Mouse (Mus musculus) G1E (cell line): ENCODE data around the gene 4930452B06Rik. TPM values are rescaled to one million over a fixed set of nuclear protein-coding genes. Genes with fewer than 3 reads are reported as not detected.

ENCODE experiments used
- ATAC-seq: 2 replicates; pipeline ENCODE4 v1.8.0; 2016; ENCODE audit warnings: mild to moderate bottlenecking; ENCODE audit not compliant: insufficient number of reproducible peaks, poor library complexity, low FRiP score, severe bottlenecking; ENCODE audit errors: extremely low read depth
- DNase-seq: peaks from one replicate; pipeline ENCODE4 v3.0.0; 2012; ENCODE audit warnings: low spot score
- H3K27me3 ChIP-seq: 2 replicates; pipeline ENCODE4 v1.6.1; 2012; ENCODE audit warnings: mild to moderate bottlenecking, low read length, inconsistent platforms; ENCODE audit not compliant: insufficient read depth
- H3K36me3 ChIP-seq: replicated peaks from 2 replicates; pipeline ENCODE3; 2012; ENCODE audit warnings: mild to moderate bottlenecking, inconsistent platforms
- H3K4me1 ChIP-seq: 2 replicates; pipeline ENCODE4 v1.6.1; 2012; ENCODE audit warnings: low read depth, low read length, inconsistent platforms, mixed read lengths; ENCODE audit not compliant: insufficient read depth
- H3K4me3 ChIP-seq: 2 replicates; pipeline ENCODE4 v1.5.1; 2012; ENCODE audit warnings: low read depth, mild to moderate bottlenecking, inconsistent platforms, low read length, moderate library complexity, mixed read lengths
- H3K9me3 ChIP-seq: replicated peaks from 2 replicates; pipeline ENCODE4 v1.6.1; 2012; ENCODE audit warnings: inconsistent platforms
- CTCF ChIP-seq: IDR thresholded peaks from 2 replicates; pipeline ENCODE4 v1.5.1; 2012; ENCODE audit warnings: low read depth, low read length, inconsistent platforms, mixed read lengths
- GATA1 ChIP-seq: IDR thresholded peaks from 2 replicates; pipeline ENCODE4 v1.6.1; 2012; ENCODE audit warnings: borderline replicate concordance, low read length, inconsistent platforms, mixed read lengths
- GATA2 ChIP-seq: IDR thresholded peaks from 2 replicates; pipeline ENCODE4 v1.6.1; 2012; ENCODE audit warnings: low read depth, low read length, inconsistent platforms, borderline replicate concordance
- POLR2AphosphoS5 ChIP-seq: IDR thresholded peaks from 2 replicates; pipeline ENCODE4 v1.6.1; 2012; ENCODE audit warnings: low read depth, low read length, inconsistent platforms; ENCODE audit not compliant: insufficient replicate concordance
- TAL1 ChIP-seq: conservative IDR thresholded peaks from 2 replicates; pipeline ENCODE4 v1.6.1; 2012; ENCODE audit warnings: low read depth, low read length, inconsistent platforms, mixed read lengths
- polyA plus RNA-seq: library from polyadenylated mRNA; stranded (reverse); fragments of >175 nt; gene quantifications from 2 replicates; pipeline ENCODE4 v1.2.3, GENCODE M21; 2012
- total RNA-seq, 2 experiments: library from RNA; stranded (forward) in 1 of 2; stranded (reverse) in 1 of 2; fragments of 200-1000 nt in 1 of 2; fragments of >200 nt in 1 of 2; fragmentation: Nextera tagmentation in 1 of 2; gene quantifications; 2 replicates each; pipeline ENCODE4 v1.2.3; 2014 to 2017

4930452B06Rik gene
- total and polyA plus RNA-seq, 3 experiments, result 0.11 TPM; not detected in 2

DNA sequence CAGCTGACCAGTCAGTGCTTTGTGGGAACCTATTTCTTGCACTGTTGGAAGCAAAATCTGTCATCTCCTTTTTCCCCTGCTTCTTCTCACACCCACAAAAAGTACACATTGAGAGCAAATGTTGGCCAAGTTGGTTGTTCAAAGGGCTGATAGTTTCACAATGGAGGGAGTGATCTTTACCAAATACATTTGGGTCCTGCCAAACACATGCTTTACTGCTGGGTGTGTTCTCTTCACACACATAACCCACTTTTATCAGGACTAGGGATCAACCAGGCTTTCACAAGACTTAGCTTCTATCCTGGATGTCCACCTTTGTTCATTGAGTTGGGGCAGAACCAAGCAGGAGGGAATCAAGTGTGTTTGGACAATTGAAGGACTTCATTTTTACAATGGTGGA lies 267.5 kb downstream of the 4930452B06Rik start:
- TF ChIP-seq POLR2AphosphoS5, result no peak
- no peak for TF ChIP-seq TAL1
- no peak for TF ChIP-seq GATA2
- TF ChIP-seq GATA1, result no peak
- no peak for TF ChIP-seq CTCF
- ATAC-seq (no peak), DNase-seq (no peak)
- Histone ChIP-seq H3K9me3 (no peaks in the 10 kb centered on the region), H3K36me3 (no peaks in the 10 kb centered on the region), H3K27me3 (no peaks in the 10 kb centered on the region), H3K4me1 (no peaks in the 10 kb centered on the region), H3K4me3 (no peak overlapping the region)

DNA sequence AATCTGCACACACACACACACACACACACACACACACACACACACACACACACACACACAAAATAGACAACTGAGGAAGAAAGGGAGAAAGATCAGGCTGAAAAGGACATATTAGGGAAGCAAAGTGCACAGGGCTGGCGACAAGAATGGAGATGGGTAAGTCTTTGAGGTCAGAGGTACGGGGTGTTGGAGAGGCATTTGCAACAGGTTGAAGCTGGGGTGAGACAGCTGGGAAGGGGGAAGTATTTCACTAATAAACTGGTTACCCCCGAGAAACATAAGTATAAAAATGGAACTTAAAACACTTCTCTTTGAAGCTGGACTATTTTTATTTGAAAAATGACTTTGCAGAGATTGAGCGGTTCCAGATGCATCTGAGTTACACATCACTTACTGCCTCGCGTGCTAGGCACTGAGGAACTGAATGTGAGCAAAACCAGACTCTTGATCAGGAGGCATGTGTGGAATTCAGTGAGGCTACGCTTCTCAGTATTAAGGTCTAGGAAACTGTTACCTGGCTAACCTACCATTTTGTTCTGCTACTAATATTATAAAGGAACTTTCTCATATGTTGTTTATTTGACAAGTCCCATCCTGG lies 270.3 kb downstream of the 4930452B06Rik start:
- H3K36me3 ChIP-seq, result no peaks in the 10 kb centered on the region
- no peak for DNase-seq
- no peak overlapping the region for H3K4me3 ChIP-seq
- ATAC-seq, result no peak
- TF ChIP-seq TAL1 (no peak), GATA1 (no peak), POLR2AphosphoS5 (no peak), GATA2 (no peak), CTCF (no peak)
- H3K4me1 ChIP-seq, result no peaks in the 10 kb centered on the region
- H3K27me3 ChIP-seq, result no peaks in the 10 kb centered on the region
- no peaks in the 10 kb centered on the region for H3K9me3 ChIP-seq

- ATAC-seq (no peak), DNase-seq (no peak)
- Histone ChIP-seq H3K4me3 (no peak overlapping the region), H3K4me1 (no peaks in the 10 kb centered on the region), H3K27me3 (no peaks in the 10 kb centered on the region), H3K36me3 (no peaks in the 10 kb centered on the region), H3K9me3 (no peaks in the 10 kb centered on the region)
- TF ChIP-seq CTCF, result no peak
- TF ChIP-seq POLR2AphosphoS5, result no peak
- no peak for TF ChIP-seq TAL1
- TF ChIP-seq GATA1, result no peak
- TF ChIP-seq GATA2, result no peak
Observed at GRCm38 (mm10) chr14:8392181-8392825, 273.7 kb downstream of the 4930452B06Rik start.
